In the genomic region with DNA sequence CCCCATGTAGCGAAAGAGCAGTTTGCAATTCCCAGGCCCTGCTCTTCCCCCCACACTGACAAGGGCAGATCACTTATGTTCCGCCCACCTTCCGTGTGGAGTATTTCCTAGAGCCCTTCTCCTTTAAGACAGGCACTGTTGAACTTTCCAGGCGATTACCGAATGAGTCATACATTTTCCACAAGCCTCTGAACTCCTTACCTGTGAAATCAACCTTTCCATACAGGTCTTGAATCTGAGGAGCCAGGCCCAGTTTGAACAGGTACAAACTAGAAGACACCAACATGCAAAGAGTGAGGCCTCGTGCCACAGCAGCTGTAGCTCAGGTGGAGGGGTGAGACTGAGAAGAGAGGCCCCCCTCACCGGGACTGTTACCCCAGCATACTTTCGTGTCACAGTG, we compare ENCODE assay signal across 15 mouse cellular contexts.
DNase-seq lines count a peak whose midpoint lies in the region; ATAC-seq lines count a peak whose summit lies in the region.
"Had no signal": no experiment of that assay in that cellular context is flagged by ENCODE, and none has a peak within 500 bp of the region (broad histone marks: within the 10 kb centered on the region; RNA-seq: fewer than 3 reads in every experiment).

No protein-coding gene starts in this region.

- no peaks in the 10 kb centered on the region for H3K9me3 ChIP-seq in heart, embryonic 16.5 days (replicated peaks; ENCODE audit: control insufficient read depth, low read length)
- H3K9me3 ChIP-seq in kidney, embryonic 16.5 days (ENCODE audit: low read length), result no peaks in the 10 kb centered on the region
- no peaks in the 10 kb centered on the region for H3K9me3 ChIP-seq in stomach, embryonic 15.5 days

- H3K4me1 ChIP-seq in heart, embryonic 16.5 days (ENCODE audit: control insufficient read depth, insufficient read depth, low read length), result peaks cover 51% of the 10 kb centered on the region
- H3K4me1 ChIP-seq in kidney, embryonic 16.5 days (ENCODE audit: insufficient read depth, low read length), result peaks cover 4% of the 10 kb centered on the region
- H3K4me1 ChIP-seq in stomach, embryonic 15.5 days, result 0 out of 2 replicates have a peak, but pooled peaks cover 2% of the 10 kb centered on the region

- peak overlapping the region; percentile 34; the same call in 1 of the 2 replicates for H3K27ac ChIP-seq in heart, embryonic 16.5 days (ENCODE audit: low read length)
- H3K27ac ChIP-seq in kidney, embryonic 16.5 days (ENCODE audit: low read length), result peak overlapping the region; percentile 62
- H3K27ac ChIP-seq in stomach, embryonic 15.5 days, result peak overlapping the region; percentile 73
- H3K27ac ChIP-seq: gastrocnemius, adult 2 months; hindbrain, postnatal 0 days; left cerebral cortex, adult 2 months had no signal

- no peak for DNase-seq in heart, adult 8-10 months (ENCODE audit: low spot score)
- DNase-seq in fat pad, adult 2 months (ENCODE audit: extremely low read depth, low read depth, low spot score), result peak; percentile 67
- DNase-seq in layer of hippocampus, adult 9-10 months (ENCODE audit: low spot score), result no peak
- DNase-seq in Muller cell, postnatal 12 days (ENCODE audit: inconsistent ontology term), result no peak
- DNase-seq in urinary bladder, adult 18-20 months (ENCODE audit: low spot score in 2 of 2), result no peak
- DNase-seq: adrenal gland, postnatal 14 days; gastrocnemius, adult 2 months; heart, postnatal 10 days had no signal

- H3K36me3 ChIP-seq in heart, embryonic 16.5 days (ENCODE audit: control insufficient read depth, insufficient read depth), result peaks cover 35% of the 10 kb centered on the region
- H3K36me3 ChIP-seq in kidney, embryonic 16.5 days (ENCODE audit: insufficient read depth, low read length), result peaks cover 43% of the 10 kb centered on the region
- H3K36me3 ChIP-seq in stomach, embryonic 15.5 days, result peaks cover 27% of the 10 kb centered on the region

- WGBS in heart, embryonic 16.5 days, result 67% methylated on average over 8 of the region's 8 CpGs
- 69% methylated on average over 8 of the region's 8 CpGs for WGBS in kidney, embryonic 16.5 days
- 76% methylated on average over 8 of the region's 8 CpGs for WGBS in stomach, embryonic 15.5 days

- H3K4me2 ChIP-seq in heart, embryonic 16.5 days (ENCODE audit: low read depth, low read length), result no peak overlapping the region
- no peak overlapping the region for H3K4me2 ChIP-seq in kidney, embryonic 16.5 days (replicated peaks; ENCODE audit: low read depth, low read length)
- H3K4me2 ChIP-seq in stomach, embryonic 15.5 days, result no peak overlapping the region

- H3K4me3 ChIP-seq in heart, embryonic 16.5 days (ENCODE audit: low read length), result no peak overlapping the region
- H3K4me3 ChIP-seq in kidney, embryonic 16.5 days (ENCODE audit: low read length), result no peak overlapping the region
- no peak overlapping the region for H3K4me3 ChIP-seq in stomach, embryonic 15.5 days (replicated peaks)
- H3K4me3 ChIP-seq: erythroblast, embryonic 14.5 days; gastrocnemius, adult 2 months; left cerebral cortex, adult 2 months; myocyte had no signal

- H3K27me3 ChIP-seq in heart, embryonic 16.5 days (ENCODE audit: control insufficient read depth, insufficient read depth, low read length), result no peaks in the 10 kb centered on the region
- no peaks in the 10 kb centered on the region for H3K27me3 ChIP-seq in kidney, embryonic 16.5 days (ENCODE audit: insufficient read depth, low read length)
- no peaks in the 10 kb centered on the region for H3K27me3 ChIP-seq in stomach, embryonic 15.5 days (replicated peaks)

- ATAC-seq in heart, embryonic 16.5 days (replicated peaks; ENCODE audit: extremely low read depth, insufficient read depth, low FRiP score), result no peak
- ATAC-seq in kidney, embryonic 16.5 days (ENCODE audit: low FRiP score, low TSS enrichment), result peak; percentile 68
- peak; percentile 83 for ATAC-seq in stomach, embryonic 15.5 days (ENCODE audit: insufficient read depth, low FRiP score, low read depth)
- ATAC-seq: hindbrain, postnatal 0 days had no signal

- H3K9ac ChIP-seq in heart, embryonic 16.5 days (ENCODE audit: low read length), result 0 out of 2 replicates have a peak overlapping the region, but pooled peaks have one; percentile 28
- H3K9ac ChIP-seq in kidney, embryonic 16.5 days (replicated peaks; ENCODE audit: low read length), result no peak overlapping the region
- H3K9ac ChIP-seq in stomach, embryonic 15.5 days, result no peak overlapping the region
